Mouse (Mus musculus) small intestine, adult 2 months (tissue): ENCODE data around the gene Ctsz. TPM values are rescaled to one million over a fixed set of nuclear protein-coding genes. Genes with fewer than 3 reads are reported as not detected.

Experiments used
- H3K27ac ChIP-seq: fragments of 200-500 bp; 2 replicates; pipeline ENCODE4 v1.5.1; 2012; ENCODE audit warnings: low read depth, low read length, control low read depth, inconsistent platforms; ENCODE audit not compliant: insufficient read depth
- H3K27me3 ChIP-seq: fragments of 200-500 bp; 2 replicates; pipeline ENCODE4 v1.6.1; 2012; ENCODE audit warnings: mild to moderate bottlenecking, moderate library complexity, low read length, inconsistent platforms; ENCODE audit not compliant: control insufficient read depth, insufficient read depth
- H3K36me3 ChIP-seq: fragments of 200-500 bp; 2 replicates; pipeline ENCODE4 v1.6.1; 2012; ENCODE audit warnings: mild to moderate bottlenecking, low read length, control low read depth, inconsistent platforms; ENCODE audit not compliant: control insufficient read depth, insufficient read depth
- H3K4me1 ChIP-seq: fragments of 200-500 bp; 2 replicates; pipeline ENCODE4 v1.6.1; 2012; ENCODE audit warnings: low read length, inconsistent platforms, mixed read lengths; ENCODE audit not compliant: control insufficient read depth, insufficient read depth, insufficient read length
- H3K4me3 ChIP-seq: fragments of 200-500 bp; 2 replicates; pipeline ENCODE4 v1.5.1; 2012; ENCODE audit warnings: low read depth, mild to moderate bottlenecking, control low read depth, inconsistent platforms, low read length, moderate library complexity
- CTCF ChIP-seq: fragments of 200-500 bp; IDR thresholded peaks from 2 replicates; pipeline ENCODE4 v1.5.1; 2012; ENCODE audit warnings: low read depth, mild to moderate bottlenecking, control low read depth, inconsistent platforms, low read length, moderate library complexity, mixed read lengths; ENCODE audit not compliant: insufficient replicate concordance, insufficient read length; ENCODE audit errors: extremely low read depth
- POLR2A ChIP-seq: fragments of 200-500 bp; IDR thresholded peaks from 2 replicates; pipeline ENCODE4 v1.6.1; 2012; ENCODE audit warnings: low read depth, mild to moderate bottlenecking, control low read depth, inconsistent platforms, low read length, moderate library complexity
- WGBS: fragments of 180-500 bp; shearing (Covaris S2); methylation state at CpG from one replicate; pipeline ENCODE4 v1.1.7; 2018; 5-methylcytosine and 5-hydroxymethylcytosine counted together
- polyA plus RNA-seq: library from polyadenylated mRNA; depleted of rRNA; stranded (reverse); fragments of >200 nt; gene quantifications from 2 replicates; pipeline ENCODE4 v1.2.3, GENCODE M21; 2012

The Ctsz gene
- polyA plus RNA-seq, 1 experiment, result 363 TPM

GRCm38 (mm10) chr2:174472407-174472806 lies 33.6 kb upstream of the Ctsz start:
- WGBS, result 2% methylated on average over 30 of the region's 30 CpGs

GRCm38 (mm10) chr2:174470786-174471405 lies 32.1 kb upstream of the Ctsz start:
- 54% methylated on average over 7 of the region's 7 CpGs for WGBS
- Histone ChIP-seq H3K4me1 (peaks cover 25% of the 10 kb centered on the region), H3K4me3 (peak overlapping the region; percentile 9; the same call in 1 of the 2 replicates), H3K27ac (no peak overlapping the region), H3K36me3 (peaks cover 29% of the 10 kb centered on the region), H3K27me3 (no peaks in the 10 kb centered on the region)
- TF ChIP-seq POLR2A (no peak), CTCF (no peak)

More at GRCm38 (mm10) chr2:174472407-174472806, 33.6 kb upstream of the Ctsz start:
- Histone ChIP-seq H3K27me3 (no peaks in the 10 kb centered on the region), H3K27ac (peak overlapping the region; percentile 94), H3K4me1 (peaks cover 34% of the 10 kb centered on the region), H3K36me3 (peaks cover 19% of the 10 kb centered on the region), H3K4me3 (peak overlapping the region; percentile 78)
- TF ChIP-seq CTCF (no peak), POLR2A (no peak)

GRCm38 (mm10) chr2:174470333-174470732 lies 31.5 kb upstream of the Ctsz start:
- no peak for TF ChIP-seq POLR2A
- TF ChIP-seq CTCF, result no peak
- 54% methylated on average over 4 of the region's 4 CpGs for WGBS
- Histone ChIP-seq H3K36me3 (peaks cover 33% of the 10 kb centered on the region), H3K27me3 (no peaks in the 10 kb centered on the region), H3K4me1 (peaks cover 25% of the 10 kb centered on the region), H3K27ac (no peak overlapping the region), H3K4me3 (no peak overlapping the region)

GRCm38 (mm10) chr2:174463789-174464523 lies 25.1 kb upstream of the Ctsz start, which contains the start of gene Atp5e:
Atp5e (minus strand) TSS chr2:174464105.
- H3K27me3 ChIP-seq, result no peaks in the 10 kb centered on the region
- H3K4me3 ChIP-seq, result peak within 1 kb of the TSS; percentile 70
- WGBS, result 1% methylated on average over 48 of the region's 48 CpGs
- H3K27ac ChIP-seq, result peak within 1 kb of the TSS; percentile 73
- 0 out of 2 replicates have a peak, but pooled peaks have one; percentile 35 for TF ChIP-seq POLR2A
- TF ChIP-seq CTCF, result no peak
- no peaks in the 10 kb centered on the region for H3K4me1 ChIP-seq
- peaks cover 55% of the 10 kb centered on the region for H3K36me3 ChIP-seq

GRCm38 (mm10) chr2:174463370-174463769 lies 24.5 kb upstream of the Ctsz start:
- Histone ChIP-seq H3K4me1 (no peaks in the 10 kb centered on the region), H3K4me3 (peak overlapping the region; percentile 70), H3K27ac (peak overlapping the region; percentile 73), H3K27me3 (no peaks in the 10 kb centered on the region), H3K36me3 (peaks cover 51% of the 10 kb centered on the region)
- TF ChIP-seq POLR2A (no peak), CTCF (no peak)
- 15% methylated on average over 10 of the region's 10 CpGs for WGBS

- TF ChIP-seq POLR2A, result no peak
- no peak for TF ChIP-seq CTCF
- Histone ChIP-seq H3K36me3 (peaks cover 23% of the 10 kb centered on the region), H3K27ac (no peak overlapping the region), H3K4me3 (no peak overlapping the region), H3K4me1 (no peaks in the 10 kb centered on the region), H3K27me3 (no peaks in the 10 kb centered on the region)
- 40% methylated on average over 2 of the region's 2 CpGs for WGBS
These were observed 20.5 kb upstream of the Ctsz start for GRCm38 (mm10) chr2:174459365-174459764.

- TF ChIP-seq POLR2A, result no peak
- TF ChIP-seq CTCF, result peak; percentile 53; the same call in 1 of the 2 replicates
- Histone ChIP-seq H3K4me1 (no peaks in the 10 kb centered on the region), H3K27me3 (no peaks in the 10 kb centered on the region), H3K4me3 (no peak overlapping the region), H3K27ac (no peak overlapping the region), H3K36me3 (no peaks in the 10 kb centered on the region)
- 61% methylated on average over 7 of the region's 7 CpGs for WGBS
These were observed 14.8 kb upstream of the Ctsz start for GRCm38 (mm10) chr2:174453681-174454080.
